21 mouse cellular contexts compared by ENCODE assay signal in the genomic region with DNA sequence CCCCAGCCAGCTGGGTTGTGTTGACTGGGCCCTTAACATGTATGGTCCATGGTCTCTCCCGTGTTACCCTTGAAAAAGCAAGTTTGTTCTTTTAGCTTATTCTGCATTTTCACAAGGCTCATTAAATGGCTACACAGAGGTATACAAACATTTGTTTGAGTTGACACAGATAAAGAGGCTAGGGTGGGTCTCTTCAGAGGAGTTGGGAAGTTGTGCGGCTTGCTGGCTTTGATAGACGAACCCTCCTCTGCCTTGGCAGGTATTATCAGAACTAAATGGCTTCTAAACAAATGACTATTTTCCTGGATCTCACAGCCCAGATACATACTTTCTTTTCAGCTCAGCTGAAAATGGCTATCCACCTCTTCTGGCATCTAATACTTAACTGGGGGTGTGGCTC.
DNase-seq lines count a peak whose midpoint lies in the region; ATAC-seq and TF ChIP-seq lines count a peak whose summit lies in the region.
"Had no signal": no experiment of that assay in that cellular context is flagged by ENCODE, and none has a peak within 500 bp of the region (broad histone marks: within the 10 kb centered on the region; RNA-seq: fewer than 3 reads in every experiment).

No protein-coding gene starts in this region.

- WGBS in liver, embryonic 12.5 days (ENCODE audit: insufficient replicate concordance) = 33% methylated on average over 3 of the region's 3 CpGs
- WGBS in liver, embryonic 16.5 days (ENCODE audit: insufficient replicate concordance) = 29% methylated on average over 3 of the region's 3 CpGs
- 93% methylated on average over 3 of the region's 3 CpGs for WGBS in forebrain, embryonic 10.5 days

- H3K4me3 ChIP-seq in layer of hippocampus, adult 2 months = no peak overlapping the region
- H3K4me3 ChIP-seq in MEL (ENCODE audit: control insufficient read depth in 1 of 2, insufficient read depth in 1 of 2, low read depth in 2 of 2, low read length in 2 of 2) = no peak overlapping the region
- H3K4me3 ChIP-seq in liver, embryonic 12.5 days = no peak overlapping the region
- H3K4me3 ChIP-seq in liver, embryonic 16.5 days (ENCODE audit: low read depth, low read length) = no peak overlapping the region
- no peak overlapping the region for H3K4me3 ChIP-seq in forebrain, embryonic 10.5 days
- H3K4me3 ChIP-seq: embryonic facial prominence, embryonic 10.5 days; forebrain, embryonic 15.5 days; heart, embryonic 15.5 days; hindbrain, embryonic 10.5 days had no signal

- DNase-seq in layer of hippocampus, adult 2 months (ENCODE audit: low spot score in 2 of 2) = no peak
- DNase-seq in layer of hippocampus, adult 9-10 months (ENCODE audit: low spot score) = no peak
- DNase-seq in MEL (ENCODE audit: low read depth, low spot score) = peak; percentile 59
- no peak for DNase-seq in ovary, postnatal 10 days (ENCODE audit: low spot score)
- DNase-seq in forebrain, embryonic 10.5 days (ENCODE audit: extremely low spot score, low spot score) = no peak
- DNase-seq: adrenal gland, postnatal 10 days; cerebellum, adult 18-20 months; cerebellum, adult 9-11 months; cerebellum, postnatal 36 days; gastrocnemius, postnatal 36 days; heart, adult 18-20 months; heart, postnatal 14 days had no signal

- peaks cover 15 to 22% of the 10 kb centered on the region in 2 experiments for H3K4me1 ChIP-seq in MEL (ENCODE audit: control insufficient read depth in 1 of 2, insufficient read depth in 2 of 2, low read length in 2 of 2)
- peaks cover 76% of the 10 kb centered on the region for H3K4me1 ChIP-seq in liver, embryonic 12.5 days
- peaks cover 27% of the 10 kb centered on the region for H3K4me1 ChIP-seq in liver, embryonic 16.5 days (ENCODE audit: control insufficient read depth, low read depth, low read length)
- H3K4me1 ChIP-seq in forebrain, embryonic 10.5 days = peaks cover 10% of the 10 kb centered on the region

- peaks cover 43 to 54% of the 10 kb centered on the region in 2 experiments for H3K36me3 ChIP-seq in MEL (ENCODE audit: control insufficient read depth in 1 of 2, insufficient read depth in 2 of 2, low read length in 2 of 2)
- H3K36me3 ChIP-seq in liver, embryonic 12.5 days = peaks cover 70% of the 10 kb centered on the region
- peaks cover 7% of the 10 kb centered on the region; the same call in 1 of the 2 replicates for H3K36me3 ChIP-seq in liver, embryonic 16.5 days (ENCODE audit: control insufficient read depth, insufficient read depth)
- peaks cover 27% of the 10 kb centered on the region for H3K36me3 ChIP-seq in forebrain, embryonic 10.5 days (replicated peaks)
- H3K36me3 ChIP-seq: heart, embryonic 15.5 days had no signal

- peak overlapping the region; percentile 5; the same call in 1 of the 2 replicates for H3K4me2 ChIP-seq in liver, embryonic 12.5 days
- H3K4me2 ChIP-seq in liver, embryonic 16.5 days (ENCODE audit: low read depth, low read length) = no peak overlapping the region
- H3K4me2 ChIP-seq: forebrain, embryonic 15.5 days; heart, embryonic 11.5 days; heart, embryonic 15.5 days; hindbrain, embryonic 14.5 days had no signal

- H3K27me3 ChIP-seq in MEL (ENCODE audit: control insufficient read depth in 1 of 2, insufficient read depth in 2 of 2, low read length in 2 of 2) = no peaks in the 10 kb centered on the region
- no peaks in the 10 kb centered on the region for H3K27me3 ChIP-seq in liver, embryonic 12.5 days (replicated peaks)
- H3K27me3 ChIP-seq in liver, embryonic 16.5 days (ENCODE audit: control insufficient read depth, insufficient read depth, low read depth, low read length) = no peaks in the 10 kb centered on the region
- H3K27me3 ChIP-seq in forebrain, embryonic 10.5 days (ENCODE audit: poor library complexity, severe bottlenecking) = no peaks in the 10 kb centered on the region
- H3K27me3 ChIP-seq: forebrain, embryonic 15.5 days; heart, embryonic 15.5 days had no signal

- peaks cover 60% of the 10 kb centered on the region for H3K79me2 ChIP-seq in MEL (ENCODE audit: control insufficient read depth, insufficient read depth, low read length, poor library complexity)

- H3K27ac ChIP-seq in layer of hippocampus, adult 2 months = peak overlapping the region; percentile 95
- peak overlapping the region; percentile 57 for H3K27ac ChIP-seq in MEL (ENCODE audit: control insufficient read depth, low read depth, low read length)
- H3K27ac ChIP-seq in liver, embryonic 12.5 days = peak overlapping the region; percentile 78
- peak overlapping the region; percentile 42; the same call in 1 of the 2 replicates for H3K27ac ChIP-seq in liver, embryonic 16.5 days (ENCODE audit: low read length)
- no peak overlapping the region for H3K27ac ChIP-seq in forebrain, embryonic 10.5 days
- H3K27ac ChIP-seq: embryonic facial prominence, embryonic 10.5 days; forebrain, embryonic 15.5 days; heart, embryonic 15.5 days; hindbrain, embryonic 10.5 days; hindbrain, embryonic 14.5 days had no signal

- peak; percentile 78 for ATAC-seq in liver, embryonic 12.5 days
- ATAC-seq in liver, embryonic 16.5 days (ENCODE audit: low read depth) = peak; percentile 68
- no peak for ATAC-seq in cerebellum, adult (ENCODE audit: insufficient number of reproducible peaks, low FRiP score, low TSS enrichment)
- ATAC-seq: forebrain, embryonic 15.5 days had no signal

- no peak for TF ChIP-seq RAD21 in MEL (IDR thresholded peaks at IDR 0.05; ENCODE audit: low read depth, low read length)

- peak in 1 of 2 experiments; percentile 57; a peak in 3 of 4 replicates for TF ChIP-seq EP300 in MEL (IDR thresholded peaks at IDR 0.05; ENCODE audit: low read depth in 1 of 2, low read length in 2 of 2)

- no peak for TF ChIP-seq POLR2A in MEL (IDR thresholded peaks at IDR 0.05; ENCODE audit: control insufficient read depth in 1 of 2, insufficient read depth in 1 of 2, low read depth in 1 of 2, low read length in 2 of 2, poor library complexity in 1 of 2)

- no peak for TF ChIP-seq CTCF in layer of hippocampus, adult 2 months (conservative IDR thresholded peaks at IDR 0.05)
- TF ChIP-seq CTCF in MEL (IDR thresholded peaks at IDR 0.05 in 2 of 3, conservative IDR thresholded peaks at IDR 0.05 in 1 of 3; ENCODE audit: control insufficient read depth in 1 of 3, insufficient read depth in 1 of 3, low read depth in 2 of 3, low read length in 3 of 3, poor library complexity in 1 of 3, severe bottlenecking in 1 of 3) = no peak

- no peaks in the 10 kb centered on the region for H3K9me3 ChIP-seq in MEL (replicated peaks; ENCODE audit: insufficient read depth, low read length)
- no peaks in the 10 kb centered on the region for H3K9me3 ChIP-seq in liver, embryonic 12.5 days (replicated peaks)
- H3K9me3 ChIP-seq in liver, embryonic 16.5 days (replicated peaks; ENCODE audit: control insufficient read depth, low read length) = no peaks in the 10 kb centered on the region
- no peaks in the 10 kb centered on the region for H3K9me3 ChIP-seq in forebrain, embryonic 10.5 days
- H3K9me3 ChIP-seq: embryonic facial prominence, embryonic 10.5 days; forebrain, embryonic 15.5 days; heart, embryonic 15.5 days; hindbrain, embryonic 10.5 days had no signal

- no peak overlapping the region for H3K9ac ChIP-seq in MEL (ENCODE audit: control insufficient read depth, low read depth, low read length, poor library complexity, severe bottlenecking)
- H3K9ac ChIP-seq in liver, embryonic 12.5 days = peak overlapping the region; percentile 9; the same call in 1 of the 2 replicates
- no peak overlapping the region; the same call in 1 of the 2 replicates for H3K9ac ChIP-seq in liver, embryonic 16.5 days (ENCODE audit: low read depth, low read length)
- H3K9ac ChIP-seq: forebrain, embryonic 15.5 days; heart, embryonic 15.5 days; hindbrain, embryonic 14.5 days had no signal

TF ChIP-seq in MEL, 35 proteins besides CTCF, POLR2A, EP300 and RAD21:
- TF ChIP-seq MAFK (IDR thresholded peaks at IDR 0.05; ENCODE audit: borderline replicate concordance, low read depth, low read length) (peak; percentile 82), ZKSCAN1 (IDR thresholded peaks at IDR 0.05; ENCODE audit: low read depth, low read length) (no peak), ZC3H11A (IDR thresholded peaks at IDR 0.05; ENCODE audit: low read depth, low read length) (no peak), HCFC1 (IDR thresholded peaks at IDR 0.05; ENCODE audit: low read depth, low read length) (no peak), ETS1 (IDR thresholded peaks at IDR 0.05; ENCODE audit: low read depth, low read length) (0 out of 2 replicates have a peak, but pooled peaks have one; percentile 22), MYC (IDR thresholded peaks at IDR 0.05; ENCODE audit: low read depth, low read length) (no peak), MYB (IDR thresholded peaks at IDR 0.05; ENCODE audit: low read depth, low read length) (no peak), TCF12 (IDR thresholded peaks at IDR 0.05; ENCODE audit: low read depth, low read length) (peak; percentile 46; the same call in 1 of the 2 replicates), RCOR1 (IDR thresholded peaks at IDR 0.05; ENCODE audit: low read depth, low read length) (no peak), TAL1 (IDR thresholded peaks at IDR 0.05; ENCODE audit: low read length) (no peak), MEF2A (IDR thresholded peaks at IDR 0.05; ENCODE audit: extremely low read depth, insufficient replicate concordance, low read depth, low read length, poor library complexity, severe bottlenecking) (no peak), GATA1 (IDR thresholded peaks at IDR 0.05; ENCODE audit: low read depth, low read length) (peak; percentile 35; the same call in 1 of the 2 replicates), POLR2AphosphoS5 (IDR thresholded peaks at IDR 0.05; ENCODE audit: borderline replicate concordance, low read depth, low read length) (no peak), SIN3A (IDR thresholded peaks at IDR 0.05; ENCODE audit: low read length) (0 out of 2 replicates have a peak, but pooled peaks have one; percentile 24)
